Mouse (Mus musculus) heart, embryonic 13.5 days (tissue): Measurements from ENCODE around the gene Stag1. TPM values are rescaled to one million over a fixed set of nuclear protein-coding genes. Genes with fewer than 3 reads are reported as not detected.

Source experiments
- ATAC-seq: fragments of 200-750 bp; cut with Nextera tagmentation; 2 replicates; pipeline ENCODE4 v1.8.0; 2017; ENCODE audit warnings: moderate TSS enrichment; ENCODE audit not compliant: insufficient number of reproducible peaks, low FRiP score, low TSS enrichment; ENCODE audit errors: extremely low read depth
- H3K27ac ChIP-seq: fragments of 300-500 bp; sonication (generic); replicated peaks from 2 replicates; pipeline ENCODE4 v1.5.1; 2015; ENCODE audit warnings: moderate library complexity, mild to moderate bottlenecking, inconsistent platforms
- H3K27me3 ChIP-seq: fragments of 300-500 bp; sonication (generic); replicated peaks from 2 replicates; pipeline ENCODE4 v1.6.1; 2015; ENCODE audit warnings: mild to moderate bottlenecking, inconsistent platforms
- H3K36me3 ChIP-seq: fragments of 300-500 bp; sonication (generic); 2 replicates; pipeline ENCODE4 v1.6.1; 2015; ENCODE audit warnings: mild to moderate bottlenecking, inconsistent platforms
- H3K4me1 ChIP-seq: fragments of 300-500 bp; sonication (generic); 2 replicates; pipeline ENCODE4 v1.6.1; 2015; ENCODE audit warnings: inconsistent platforms
- H3K4me2 ChIP-seq: fragments of 300-500 bp; sonication (generic); 2 replicates; pipeline ENCODE4 v1.6.1; 2015; ENCODE audit warnings: inconsistent platforms, mild to moderate bottlenecking, moderate library complexity
- H3K4me3 ChIP-seq: fragments of 300-500 bp; sonication (generic); 2 replicates; pipeline ENCODE4 v1.5.1; 2015; ENCODE audit warnings: moderate library complexity, mild to moderate bottlenecking, inconsistent platforms
- H3K9ac ChIP-seq: fragments of 300-500 bp; sonication (generic); 2 replicates; pipeline ENCODE4 v1.6.1; 2015; ENCODE audit warnings: inconsistent platforms, mild to moderate bottlenecking, moderate library complexity
- H3K9me3 ChIP-seq: fragments of 300-500 bp; sonication (generic); 2 replicates; pipeline ENCODE4 v1.6.1; 2016; ENCODE audit warnings: inconsistent platforms
- WGBS: fragments of 180-500 bp; shearing (Covaris S2); methylation state at CpG from one replicate; pipeline ENCODE4 v1.1.7; 2015; ENCODE audit warnings: mixed read lengths; 5-methylcytosine and 5-hydroxymethylcytosine counted together
- polyA plus RNA-seq: library from polyadenylated mRNA; unstranded; fragments of >200 nt; fragmentation: Nextera tagmentation; extraction: Ambion mirVana; gene quantifications from 2 replicates; pipeline ENCODE4 v1.2.1, GENCODE M21; 2015

Gene Stag1
- polyA plus RNA-seq, 1 experiment from 2014 or later, result 25.7 TPM

DNA sequence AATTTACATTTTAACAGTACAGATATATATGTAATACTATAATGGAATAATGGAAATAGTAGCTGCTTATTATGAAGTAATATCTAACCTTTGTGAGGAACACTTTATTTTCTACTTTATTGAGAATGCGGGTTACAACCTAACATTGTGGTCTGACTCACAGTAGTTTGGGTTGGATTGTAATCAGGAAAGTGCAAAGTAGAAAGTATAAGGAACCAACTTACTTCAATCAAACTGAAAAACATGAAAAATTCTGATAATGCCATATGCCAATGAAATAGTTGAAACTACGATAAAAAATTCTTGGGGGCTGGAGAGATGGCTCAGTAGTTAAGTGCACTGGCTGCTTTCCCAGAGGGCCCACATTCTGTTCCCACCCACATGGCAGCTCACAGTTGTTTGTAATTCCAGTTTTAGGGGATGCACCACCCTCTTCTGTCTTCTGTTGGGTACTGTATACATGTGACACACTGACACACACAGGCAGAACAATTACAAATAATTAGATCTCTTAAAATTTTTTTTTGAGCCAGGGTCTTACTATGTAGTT is 50.3 kb downstream of the Stag1 start:
- Histone ChIP-seq H3K4me3 (no peak overlapping the region), H3K27ac (no peak overlapping the region), H3K4me1 (peaks cover 16% of the 10 kb centered on the region), H3K9ac (no peak overlapping the region), H3K9me3 (no peaks in the 10 kb centered on the region), H3K36me3 (peaks cover 4% of the 10 kb centered on the region; the same call in 1 of the 2 replicates), H3K4me2 (no peak overlapping the region), H3K27me3 (no peaks in the 10 kb centered on the region)
- 86% methylated on average over 2 of the region's 2 CpGs for whole genome bisulfite sequencing
- no peak for ATAC-seq

DNA sequence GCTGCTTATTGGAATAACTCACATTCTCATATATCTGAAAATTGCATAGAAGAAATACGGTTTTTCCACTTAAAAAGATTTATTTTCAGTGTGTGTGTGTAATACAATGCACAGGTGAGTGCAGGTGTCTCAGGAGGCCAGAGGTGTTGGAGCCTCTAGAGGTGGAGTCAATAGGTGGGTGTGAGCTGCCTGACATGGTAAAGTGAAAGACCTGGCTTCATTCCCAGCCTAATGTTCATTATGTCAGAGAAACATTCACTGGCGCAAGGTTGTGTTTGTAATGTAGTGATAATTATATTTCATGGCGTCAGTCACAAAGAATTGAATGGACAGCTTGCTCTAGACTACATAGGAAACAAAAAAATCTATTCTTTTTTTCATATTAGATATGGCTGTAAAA is 56.5 kb downstream of the Stag1 start:
- WGBS, result 72% methylated on average over 3 of the region's 3 CpGs
- no peaks in the 10 kb centered on the region for H3K36me3 ChIP-seq
- H3K27me3 ChIP-seq, result no peaks in the 10 kb centered on the region
- H3K4me1 ChIP-seq, result peaks cover 18% of the 10 kb centered on the region
- no peak overlapping the region for H3K9ac ChIP-seq
- ATAC-seq, result no peak
- H3K27ac ChIP-seq, result no peak overlapping the region
- H3K4me2 ChIP-seq, result no peak overlapping the region
- no peak overlapping the region for H3K4me3 ChIP-seq
- no peaks in the 10 kb centered on the region for H3K9me3 ChIP-seq

DNA sequence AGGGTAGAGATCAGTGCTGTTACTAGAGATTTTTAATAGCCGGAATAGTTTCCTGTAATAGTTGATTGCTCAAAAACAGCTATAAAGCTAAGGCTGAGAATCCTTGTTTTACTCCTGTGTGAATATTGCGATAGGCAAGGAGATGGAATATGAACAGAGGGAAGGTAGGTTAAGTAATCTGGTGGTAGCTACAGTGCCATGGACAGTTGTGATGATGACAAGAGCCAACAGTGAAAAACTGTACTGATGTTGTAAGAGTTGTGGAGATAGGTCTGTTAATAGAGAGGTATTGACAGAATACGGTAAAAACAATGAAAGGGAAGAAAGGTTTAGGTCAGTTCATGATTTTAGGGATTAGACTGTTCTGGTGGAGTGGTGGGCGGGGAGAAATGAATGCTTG is 58.5 kb downstream of the Stag1 start:
- ATAC-seq, result no peak
- 80% methylated on average over 4 of the region's 4 CpGs for WGBS

GRCm38 (mm10) chr9:100660587-100660986 is 63.0 kb downstream of the Stag1 start:
- ATAC-seq, result no peak
- no peak overlapping the region for H3K4me3 ChIP-seq
- H3K4me2 ChIP-seq, result no peak overlapping the region
- no peak overlapping the region for H3K27ac ChIP-seq
- H3K9ac ChIP-seq, result no peak overlapping the region
- no peaks in the 10 kb centered on the region for H3K9me3 ChIP-seq
- H3K4me1 ChIP-seq, result peaks cover 15% of the 10 kb centered on the region; the same call in 1 of the 2 replicates
- H3K27me3 ChIP-seq, result no peaks in the 10 kb centered on the region
- H3K36me3 ChIP-seq, result no peaks in the 10 kb centered on the region

More for the DNA sequence above, 58.5 kb downstream of the Stag1 start:
- H3K4me3 ChIP-seq, result no peak overlapping the region
- H3K9me3 ChIP-seq, result no peaks in the 10 kb centered on the region
- no peaks in the 10 kb centered on the region for H3K27me3 ChIP-seq
- no peak overlapping the region for H3K27ac ChIP-seq
- H3K4me1 ChIP-seq, result peaks cover 18% of the 10 kb centered on the region
- no peak overlapping the region for H3K4me2 ChIP-seq
- H3K9ac ChIP-seq, result no peak overlapping the region
- no peaks in the 10 kb centered on the region for H3K36me3 ChIP-seq

- H3K9ac ChIP-seq, result no peak overlapping the region
- no peaks in the 10 kb centered on the region for H3K9me3 ChIP-seq
- 76% methylated on average over 4 of the region's 4 CpGs for WGBS
- H3K27me3 ChIP-seq, result no peaks in the 10 kb centered on the region
- no peaks in the 10 kb centered on the region for H3K36me3 ChIP-seq
- no peak overlapping the region for H3K4me2 ChIP-seq
- H3K4me1 ChIP-seq, result no peaks in the 10 kb centered on the region
- H3K4me3 ChIP-seq, result no peak overlapping the region
- ATAC-seq, result no peak
- no peak overlapping the region for H3K27ac ChIP-seq
Observed at GRCm38 (mm10) chr9:100663473-100664134, 66.0 kb downstream of the Stag1 start.

DNA sequence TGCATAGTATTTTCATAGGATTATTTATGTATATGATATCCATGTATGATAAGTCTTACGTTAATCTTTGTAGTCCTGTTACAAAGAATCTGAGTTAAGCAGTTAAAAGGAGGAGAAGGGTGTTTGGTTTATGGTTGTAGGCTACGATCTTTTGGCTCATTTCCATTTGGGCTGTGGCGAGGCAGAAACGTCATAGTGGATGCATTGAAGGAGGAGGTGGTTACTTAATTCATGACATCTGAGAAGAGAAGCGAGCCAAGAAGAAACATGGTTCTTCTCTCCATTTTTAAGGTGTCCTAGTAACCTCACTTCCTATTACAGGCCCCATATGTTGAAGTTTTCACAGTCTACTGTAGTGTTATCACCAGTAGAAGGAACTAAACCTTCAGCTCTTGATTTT is 72.6 kb downstream of the Stag1 start:
- WGBS, result 81% methylated on average over 5 of the region's 5 CpGs

GRCm38 (mm10) chr9:100679036-100679435 is 81.4 kb downstream of the Stag1 start:
- H3K4me2 ChIP-seq, result no peak overlapping the region
- no peaks in the 10 kb centered on the region for H3K36me3 ChIP-seq
- no peak overlapping the region for H3K9ac ChIP-seq
- peaks cover 12% of the 10 kb centered on the region for H3K4me1 ChIP-seq
- H3K27ac ChIP-seq, result no peak overlapping the region
- no peaks in the 10 kb centered on the region for H3K9me3 ChIP-seq
- ATAC-seq, result no peak
- H3K4me3 ChIP-seq, result no peak overlapping the region
- H3K27me3 ChIP-seq, result no peaks in the 10 kb centered on the region

More for the DNA sequence above, 72.6 kb downstream of the Stag1 start:
- no peaks in the 10 kb centered on the region for H3K36me3 ChIP-seq
- no peak overlapping the region for H3K4me3 ChIP-seq
- no peaks in the 10 kb centered on the region for H3K27me3 ChIP-seq
- no peak for ATAC-seq
- H3K4me2 ChIP-seq, result no peak overlapping the region
- H3K9me3 ChIP-seq, result no peaks in the 10 kb centered on the region
- H3K9ac ChIP-seq, result no peak overlapping the region
- H3K27ac ChIP-seq, result no peak overlapping the region
- H3K4me1 ChIP-seq, result 0 out of 2 replicates have a peak, but pooled peaks cover 5% of the 10 kb centered on the region

DNA sequence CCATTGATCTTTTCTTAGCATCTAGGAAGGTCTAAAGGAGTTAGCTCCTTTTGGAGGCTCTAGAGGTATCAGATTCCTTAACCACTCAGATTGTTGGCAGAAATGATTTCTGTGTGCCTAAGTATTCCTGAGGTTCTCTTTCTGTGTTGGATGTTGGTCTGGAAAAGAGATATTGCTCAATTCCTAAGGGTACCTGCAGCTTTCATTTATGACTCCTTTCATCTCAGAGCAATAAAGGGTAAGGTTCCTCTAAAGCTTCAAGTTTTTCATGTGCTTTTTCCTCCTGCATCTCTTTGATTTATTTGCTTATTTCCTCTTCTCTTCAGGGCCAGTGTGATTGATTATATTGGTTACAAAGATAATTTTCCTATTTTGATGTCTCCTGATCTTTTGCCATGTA is 84.7 kb downstream of the Stag1 start:
- Histone ChIP-seq H3K9ac (no peak overlapping the region), H3K27ac (no peak overlapping the region), H3K4me1 (peaks cover 19% of the 10 kb centered on the region), H3K4me3 (no peak overlapping the region), H3K4me2 (no peak overlapping the region), H3K9me3 (no peaks in the 10 kb centered on the region), H3K27me3 (no peaks in the 10 kb centered on the region), H3K36me3 (no peaks in the 10 kb centered on the region)
- ATAC-seq, result no peak

DNA sequence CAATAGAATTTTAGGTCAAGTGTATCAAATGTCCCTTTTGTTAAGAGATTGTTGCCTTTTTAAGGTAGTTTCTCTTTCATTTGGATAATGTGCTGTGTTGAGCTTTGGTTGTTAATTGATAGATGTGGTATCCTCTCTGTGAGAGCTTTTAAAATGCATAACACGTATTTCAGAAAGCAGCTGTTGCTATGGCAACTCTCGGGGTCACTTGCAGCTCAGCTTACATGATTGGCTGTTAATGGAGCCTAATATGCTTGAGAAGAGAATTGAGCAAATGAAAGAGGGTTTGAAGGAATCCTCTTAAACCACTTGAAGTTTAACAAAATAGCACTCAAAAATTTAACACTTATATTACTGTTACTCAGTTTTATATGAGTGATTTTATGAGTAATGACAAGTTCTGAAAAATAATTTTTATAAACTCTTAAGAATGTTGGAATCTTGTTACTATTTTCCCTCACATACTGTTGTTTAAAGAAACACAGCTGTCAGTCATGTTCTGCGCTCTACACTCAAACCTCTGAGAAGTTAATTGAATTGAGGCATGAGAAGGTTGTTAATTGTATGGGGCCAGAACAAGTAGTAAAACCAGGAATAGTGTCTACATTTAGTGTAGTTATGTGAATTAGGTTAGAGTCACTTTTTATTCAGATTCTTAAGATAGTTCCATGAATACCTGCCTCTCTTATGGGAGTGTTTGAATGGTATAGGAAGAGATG is 88.3 kb downstream of the Stag1 start:
- WGBS, result 60% methylated on average over 3 of the region's 3 CpGs
- Histone ChIP-seq H3K4me3 (no peak overlapping the region), H3K9me3 (no peaks in the 10 kb centered on the region), H3K9ac (no peak overlapping the region), H3K4me1 (peaks cover 23% of the 10 kb centered on the region), H3K4me2 (no peak overlapping the region), H3K27ac (no peak overlapping the region), H3K27me3 (no peaks in the 10 kb centered on the region), H3K36me3 (no peaks in the 10 kb centered on the region)
- no peak for ATAC-seq

DNA sequence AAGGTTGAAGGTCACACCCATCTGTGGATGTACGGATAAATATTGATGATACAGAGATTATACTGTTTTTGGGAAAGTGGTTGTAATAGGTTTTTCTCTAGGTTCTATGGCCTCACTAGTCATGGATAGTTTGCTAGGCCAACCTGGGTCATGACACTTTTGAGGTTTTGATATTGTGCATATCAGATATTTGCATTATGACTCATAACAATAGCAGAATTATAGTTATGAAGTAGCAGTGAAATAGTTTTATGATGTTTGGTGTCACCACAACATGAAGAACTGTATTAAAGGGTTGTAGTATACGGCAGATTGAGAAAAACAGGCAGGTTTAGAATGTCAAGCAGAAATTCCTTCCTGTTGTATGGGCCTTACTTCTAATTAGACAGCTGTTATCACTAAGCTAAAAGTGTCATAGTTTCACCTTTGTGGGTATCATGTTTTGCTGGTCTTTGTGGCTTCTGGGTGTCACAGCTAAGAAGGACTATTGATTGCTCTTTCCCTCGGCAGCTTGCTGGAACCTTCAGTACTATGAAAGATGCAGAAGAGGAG is 92.2 kb downstream of the Stag1 start:
- H3K4me3 ChIP-seq, result no peak overlapping the region
- H3K4me1 ChIP-seq, result peaks cover 17% of the 10 kb centered on the region
- H3K36me3 ChIP-seq, result no peaks in the 10 kb centered on the region
- no peak for ATAC-seq
- 81% methylated on average over 3 of the region's 3 CpGs for WGBS
- no peak overlapping the region for H3K27ac ChIP-seq
- H3K9ac ChIP-seq, result no peak overlapping the region
- H3K4me2 ChIP-seq, result no peak overlapping the region
- no peaks in the 10 kb centered on the region for H3K27me3 ChIP-seq
- no peaks in the 10 kb centered on the region for H3K9me3 ChIP-seq

DNA sequence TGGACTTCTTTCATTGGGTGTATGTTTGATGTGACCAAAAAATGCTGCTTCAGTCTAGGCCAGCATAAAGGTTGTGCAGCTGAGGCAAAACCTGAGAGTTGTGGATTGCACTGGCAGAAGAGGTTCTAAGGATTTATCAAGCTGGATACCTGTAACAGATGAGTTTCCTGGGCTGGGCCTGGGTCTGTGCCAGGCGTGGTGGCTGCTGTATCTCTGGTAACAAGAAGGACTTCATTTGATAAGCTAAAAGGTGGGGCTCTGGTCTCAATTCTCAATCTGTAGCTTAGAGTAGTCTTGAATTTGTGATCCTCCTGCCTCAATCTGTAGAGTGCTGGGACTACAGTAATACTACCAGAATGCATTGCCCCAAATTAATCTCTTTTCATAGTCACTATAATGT is 94.6 kb downstream of the Stag1 start:
- WGBS, result 57% methylated on average over 1 of the region's 1 CpGs
- Histone ChIP-seq H3K36me3 (no peaks in the 10 kb centered on the region), H3K9ac (no peak overlapping the region), H3K4me3 (no peak overlapping the region), H3K4me2 (no peak overlapping the region), H3K4me1 (peaks cover 21% of the 10 kb centered on the region), H3K27ac (no peak overlapping the region), H3K9me3 (no peaks in the 10 kb centered on the region), H3K27me3 (no peaks in the 10 kb centered on the region)
- no peak for ATAC-seq
